Comparison of ENCODE assay signal across 16 mouse cellular contexts in genomic region chr13:45301191-45301905, GRCm38 (mm10).
DNase-seq lines count a peak whose midpoint lies in the region; ATAC-seq lines count a peak whose summit lies in the region.
"Had no signal": no experiment of that assay in that cellular context is flagged by ENCODE, and none has a peak within 500 bp of the region (broad histone marks: within the 10 kb centered on the region; RNA-seq: fewer than 3 reads in every experiment).

No protein-coding gene starts in this region.

- no peak overlapping the region for H3K4me3 ChIP-seq in kidney, embryonic 16.5 days (ENCODE audit: low read length)
- H3K4me3 ChIP-seq: embryonic facial prominence, embryonic 13.5 days; forebrain, embryonic 12.5 days; heart, embryonic 13.5 days had no signal

- H3K4me2 ChIP-seq in kidney, embryonic 16.5 days (replicated peaks; ENCODE audit: low read depth, low read length), result no peak overlapping the region
- H3K4me2 ChIP-seq: embryonic facial prominence, embryonic 13.5 days; forebrain, embryonic 12.5 days; heart, embryonic 13.5 days had no signal

- WGBS in kidney, embryonic 16.5 days, result 47% methylated on average over 10 of the region's 10 CpGs

- H3K27ac ChIP-seq in kidney, embryonic 16.5 days (ENCODE audit: low read length), result no peak overlapping the region
- H3K27ac ChIP-seq: embryonic facial prominence, embryonic 13.5 days; forebrain, embryonic 12.5 days; heart, embryonic 13.5 days had no signal

- H3K9me3 ChIP-seq in kidney, embryonic 16.5 days (ENCODE audit: low read length), result peaks cover 5% of the 10 kb centered on the region; the same call in 1 of the 2 replicates
- H3K9me3 ChIP-seq: embryonic facial prominence, embryonic 13.5 days; forebrain, embryonic 12.5 days; G1E had no signal

- H3K4me1 ChIP-seq in kidney, embryonic 16.5 days (ENCODE audit: insufficient read depth, low read length), result peaks cover 2% of the 10 kb centered on the region; the same call in 1 of the 2 replicates
- H3K4me1 ChIP-seq: forebrain, embryonic 12.5 days had no signal

- H3K9ac ChIP-seq in kidney, embryonic 16.5 days (replicated peaks; ENCODE audit: low read length), result no peak overlapping the region
- H3K9ac ChIP-seq: embryonic facial prominence, embryonic 13.5 days; forebrain, embryonic 12.5 days; heart, embryonic 13.5 days had no signal

- H3K27me3 ChIP-seq in kidney, embryonic 16.5 days (ENCODE audit: insufficient read depth, low read length), result no peaks in the 10 kb centered on the region
- H3K27me3 ChIP-seq: embryonic facial prominence, embryonic 13.5 days; forebrain, embryonic 12.5 days; heart, embryonic 13.5 days had no signal

- ATAC-seq in kidney, embryonic 16.5 days (ENCODE audit: low FRiP score, low TSS enrichment), result no peak
- ATAC-seq: CD4-positive, CD25-positive, alpha-beta regulatory T cell, adult 4 months; forebrain, embryonic 16.5 days had no signal

- no peaks in the 10 kb centered on the region for H3K36me3 ChIP-seq in kidney, embryonic 16.5 days (ENCODE audit: insufficient read depth, low read length)
- H3K36me3 ChIP-seq: embryonic facial prominence, embryonic 13.5 days; forebrain, embryonic 12.5 days; G1E; heart, embryonic 13.5 days had no signal

- peak; percentile 55 for DNase-seq in heart, adult 11 months
- no peak for DNase-seq in heart, adult 9 months (ENCODE audit: low spot score in 2 of 2)
- DNase-seq in kidney, adult 8-10 months, result peak; percentile 30 to 31
- peak; percentile 13 for DNase-seq in adipocyte (ENCODE audit: low spot score)
- peak; percentile 57 to 59 for DNase-seq in kidney, postnatal 36 days
- DNase-seq in gastrocnemius, adult 8-10 months (ENCODE audit: low spot score in 2 of 2), result no peak
- DNase-seq: B cell, adult 2 months; cerebellum, adult 18-20 months; cerebellum, postnatal 36 days had no signal

Comparison
In these comparisons a context has a peak if more than half of its experiments do, and no peak if none do; other contexts are left out.
1. DNase-seq: peak in heart, adult 11 months (single experiment), kidney, adult 8-10 months (2 of 2), adipocyte (single experiment) and kidney, postnatal 36 days (2 of 2); none in heart, adult 9 months (0 of 2) and gastrocnemius, adult 8-10 months (0 of 2).